Mouse (Mus musculus): Measurements from ENCODE around the gene Adcy10. TPM values are rescaled to one million over a fixed set of nuclear protein-coding genes. Genes with fewer than 3 reads are reported as not detected.

The Adcy10 gene
- polyA plus RNA-seq (2012; rRNA removed), result not detected in 2 replicates

DNA sequence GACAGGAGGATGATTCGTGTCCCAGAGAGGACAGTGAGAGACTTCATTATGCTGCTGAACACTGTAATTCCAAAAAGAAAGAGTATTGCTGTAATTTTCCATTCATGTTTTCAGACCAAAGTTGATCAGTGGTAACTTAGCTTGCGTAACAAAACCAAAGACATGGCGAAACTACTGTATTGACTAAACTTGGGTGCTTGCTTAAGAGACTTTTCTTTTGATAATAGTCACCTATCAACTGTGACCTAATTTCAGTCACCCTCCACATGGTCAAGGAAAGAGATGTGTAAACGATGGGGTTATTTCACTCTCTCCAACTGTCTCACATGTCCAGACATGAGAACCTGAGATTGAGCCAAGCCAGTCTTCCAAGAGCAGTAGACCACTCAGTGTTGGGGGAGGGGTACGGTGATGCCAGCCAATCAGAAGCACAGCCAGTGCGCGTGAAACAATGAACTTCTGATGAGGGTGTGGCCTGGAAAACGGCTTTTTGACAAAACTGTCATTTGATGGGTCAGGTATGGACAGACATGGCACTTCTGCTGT, at the start of gene Adcy10:
Gene Adcy10, plus strand, starts transcription at position 496 of the 546 bp plus-strand sequence.

DNA sequence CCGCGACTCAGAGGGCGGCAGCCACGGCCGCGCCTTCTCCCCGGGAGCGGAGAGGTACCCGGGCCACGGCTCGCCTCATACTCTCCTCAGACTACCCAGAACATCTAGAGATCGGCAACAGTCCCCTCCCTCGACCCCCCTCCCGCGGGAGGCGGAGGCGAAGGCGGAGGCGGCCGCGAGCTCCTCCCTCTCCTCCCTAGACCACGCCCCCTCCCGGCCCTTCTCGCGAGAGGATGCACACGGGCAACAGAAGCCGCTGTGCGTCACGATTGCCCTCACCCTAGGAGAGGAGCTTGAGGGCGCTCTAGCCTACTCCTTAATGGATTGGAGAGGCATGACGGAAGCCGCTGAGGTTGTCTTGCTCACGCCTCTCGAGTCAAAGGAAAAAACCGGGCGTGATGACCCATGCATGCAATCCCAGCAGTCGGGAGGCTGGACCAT, 24.6 kb upstream of the Adcy10 start, which contains the start of the genes Dcaf6 and Mpc2:
Gene Dcaf6, minus strand, starts transcription at position 116 of the 441 bp plus-strand sequence.
Gene Mpc2, plus strand, starts transcription at position 278 of the 441 bp plus-strand sequence.

Other genes starting within 250 kb of the Adcy10 start
- gene Tiprl, start 248.2 kb upstream of the Adcy10 start, polyA plus RNA-seq (2012; rRNA removed), result 7.7 and 11.0 TPM in 2 replicates
- gene Gpr161, start 189.4 kb upstream of the Adcy10 start, polyA plus RNA-seq (2012; rRNA removed), result 0.94 and 1.8 TPM in 2 replicates
- 6.1 and 8.0 TPM in 2 replicates for gene Dcaf6, start 24.7 kb upstream of the Adcy10 start, polyA plus RNA-seq (2012; rRNA removed)
- 49.8 and 98.3 TPM in 2 replicates for gene Mpc2, start 24.5 kb upstream of the Adcy10 start, polyA plus RNA-seq (2012; rRNA removed)
- gene Mpzl1, start 149.4 kb downstream of the Adcy10 start, polyA plus RNA-seq (2012; rRNA removed), result 17.0 and 18.1 TPM in 2 replicates
- 2.1 and 3.8 TPM in 2 replicates for gene Rcsd1, start 224.6 kb downstream of the Adcy10 start, polyA plus RNA-seq (2012; rRNA removed)